Mouse (Mus musculus): ENCODE measurements around the gene Nt5c3b.
A peak's percentile ranks its signal among the peaks of the same experiment; 100 is the strongest.

The Nt5c3b gene

DNA sequence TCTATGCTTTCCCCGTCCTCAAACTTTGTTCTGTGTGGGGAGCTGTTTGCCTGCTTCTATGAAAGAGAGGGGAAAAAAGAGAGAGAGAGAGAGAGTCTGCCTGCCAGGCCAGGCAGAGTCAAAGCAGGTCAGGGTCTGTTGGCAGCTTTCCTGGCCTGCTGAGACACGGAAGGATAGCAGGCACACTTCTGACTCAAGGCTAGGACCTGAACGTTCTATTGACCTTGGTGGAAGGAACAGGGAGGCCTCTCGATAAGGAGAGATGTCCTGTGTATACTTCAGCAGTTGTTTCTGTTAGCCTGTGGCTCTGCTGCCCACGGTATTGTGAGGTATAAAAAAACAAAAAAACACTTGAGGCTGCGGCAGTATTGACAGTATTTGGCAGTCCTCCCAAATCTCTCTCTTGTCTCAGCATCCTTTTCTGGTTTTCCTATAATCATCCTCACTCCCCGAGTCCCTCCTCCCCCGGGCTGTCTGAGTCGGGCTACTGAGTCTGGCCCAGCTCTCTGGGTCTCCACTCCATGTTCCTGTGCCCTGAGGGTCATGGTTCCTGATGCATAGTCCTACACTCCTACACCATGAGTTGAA, 12.9 kb downstream of the Nt5c3b start:
- peak in 1 of 2 experiments; percentile 40 for DNase-seq (ENCODE audit: low spot score in 2 of 2)

GRCm38 (mm10) chr11:100426820-100427219, 14.8 kb downstream of the Nt5c3b start:
- DNase-seq (ENCODE audit: low spot score in 2 of 2) = no peak

- DNase-seq (ENCODE audit: low spot score in 2 of 2) = peak in 1 of 2 experiments; percentile 69
Observed at GRCm38 (mm10) chr11:100425851-100426250, 15.8 kb downstream of the Nt5c3b start.

DNA sequence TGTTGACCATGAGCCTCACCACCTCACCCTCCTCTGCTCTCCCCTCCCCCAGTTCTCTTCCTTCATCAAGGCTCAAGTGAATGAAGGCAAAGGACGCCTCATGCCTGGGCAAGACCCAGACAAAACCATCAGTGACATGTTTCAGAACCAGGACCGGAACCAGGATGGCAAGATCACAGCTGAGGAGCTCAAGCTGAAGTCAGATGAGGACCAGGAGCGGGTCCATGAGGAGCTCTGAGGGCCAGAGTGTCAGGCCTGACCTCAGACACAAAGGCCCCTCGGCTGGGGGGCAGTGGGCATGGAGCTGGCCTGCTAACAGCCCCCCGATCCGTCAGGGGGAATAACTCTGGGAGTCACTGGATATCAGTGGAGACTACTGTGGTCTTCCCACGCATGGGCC, 17.8 kb downstream of the Nt5c3b start:
- DNase-seq (ENCODE audit: low spot score in 2 of 2) = no peak

DNA sequence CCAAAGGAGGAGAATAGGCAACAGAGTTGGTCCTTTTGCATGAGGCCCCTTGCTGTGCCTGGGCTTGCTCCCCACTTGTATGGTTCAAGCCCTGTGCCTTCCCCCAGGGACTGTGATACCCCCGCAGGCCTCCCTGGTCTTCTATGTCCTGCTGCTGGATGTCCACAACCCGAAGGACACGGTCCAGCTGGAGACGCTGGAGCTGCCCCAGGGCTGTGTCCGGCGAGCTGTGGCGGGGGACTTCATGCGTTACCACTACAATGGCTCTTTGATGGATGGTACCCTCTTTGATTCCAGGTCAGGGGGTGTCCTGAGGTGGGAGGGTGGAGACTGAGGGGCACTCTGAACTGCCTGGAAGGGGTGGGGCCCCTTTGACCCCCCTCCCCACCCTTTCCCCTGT, 20.1 kb downstream of the Nt5c3b start:
- DNase-seq (ENCODE audit: low spot score in 2 of 2) = no peak

DNA sequence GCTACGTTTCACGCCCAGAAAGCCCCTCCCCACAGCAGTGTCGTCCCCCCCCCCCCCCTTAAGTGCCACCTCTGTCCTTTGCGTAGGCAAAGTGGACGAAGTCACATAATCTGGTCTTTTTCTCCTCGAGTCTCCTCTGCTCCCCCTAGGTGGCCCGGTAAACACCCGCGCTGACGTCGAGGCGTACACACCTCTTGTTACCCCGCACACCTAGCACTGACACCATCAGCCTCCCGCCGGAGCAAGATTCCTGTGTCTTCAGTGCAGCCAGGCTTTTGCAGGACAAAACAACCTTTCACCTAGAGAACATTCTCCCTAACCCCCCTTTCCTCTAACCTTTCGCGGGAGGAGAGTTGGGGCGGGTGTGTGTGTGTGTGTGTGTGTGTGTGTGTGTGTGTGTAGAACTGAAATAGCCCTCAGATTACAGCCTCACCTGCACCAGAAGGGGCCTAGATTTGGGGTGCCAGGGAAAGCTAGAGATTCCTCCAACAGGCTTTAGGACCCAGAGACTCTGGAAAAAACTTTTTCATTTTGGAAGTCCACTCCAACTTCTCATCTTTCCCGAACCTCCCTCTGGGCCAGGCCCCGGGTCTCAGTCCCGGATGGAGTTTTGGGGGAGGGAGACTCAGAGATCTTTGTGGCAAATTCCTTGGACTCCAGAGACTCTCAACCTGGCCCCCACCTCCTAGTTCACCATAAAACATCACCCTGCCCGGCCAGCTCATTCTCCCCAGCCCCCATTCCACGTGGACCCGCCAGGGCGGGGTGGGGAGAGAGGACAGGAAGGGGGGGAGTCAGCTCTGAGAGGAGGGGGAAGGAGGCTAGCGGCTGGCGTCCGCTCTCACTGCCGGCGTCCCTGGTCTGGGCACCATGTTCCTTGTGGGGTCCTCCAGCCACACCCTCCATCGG, 26.4 kb downstream of the Nt5c3b start, which contains the start of gene Fkbp10:
TSS of gene Fkbp10 (plus strand) at position 784 of the 909 bp plus-strand sequence.
- no peak for DNase-seq (ENCODE audit: low spot score in 2 of 2)

DNA sequence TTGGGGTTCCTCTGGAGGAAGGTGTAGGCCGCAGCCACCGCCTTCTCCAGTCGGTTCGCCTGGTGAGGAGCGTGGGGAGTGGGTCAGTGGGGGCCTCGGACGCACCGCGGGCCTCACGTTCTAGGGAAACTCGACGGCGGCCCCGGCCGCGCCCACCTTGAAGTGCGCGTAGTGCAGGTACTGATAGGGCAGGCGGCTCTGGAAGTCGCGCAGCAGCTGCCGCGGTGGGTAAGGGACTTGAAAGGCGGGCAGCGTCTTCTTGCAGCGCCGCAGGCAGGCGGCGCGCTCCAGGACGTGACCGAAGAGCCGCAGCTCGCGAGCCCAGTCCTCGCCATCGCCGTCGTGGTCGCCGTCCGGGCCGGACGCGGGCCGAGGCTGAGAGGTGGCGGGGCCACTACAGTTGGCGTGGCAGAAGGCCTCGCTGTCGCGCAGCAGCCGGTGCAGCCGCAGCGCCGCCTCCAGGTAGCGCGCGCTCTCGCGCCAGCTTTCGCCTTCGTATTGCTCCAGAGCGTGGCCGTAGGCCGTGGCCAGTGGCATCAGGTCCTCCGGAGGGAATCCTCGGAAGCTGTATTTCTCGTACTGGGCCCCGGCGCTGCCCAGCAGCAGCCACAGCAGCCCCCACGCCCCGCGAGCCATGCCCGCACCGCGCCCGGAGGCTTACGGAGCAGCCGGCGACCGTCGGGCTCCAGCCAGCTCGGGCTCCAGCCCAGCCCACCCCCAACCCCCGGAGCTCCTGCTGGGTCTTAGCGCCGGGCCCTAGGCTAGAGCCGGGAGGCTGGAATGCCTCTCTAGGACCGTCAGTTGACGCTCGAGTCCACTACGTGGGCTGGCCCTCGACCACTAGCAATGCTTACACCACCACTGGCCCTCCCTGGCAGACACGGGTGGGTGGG, 27.3 kb downstream of the Nt5c3b start, which contains the start of gene P3h4:
TSS of gene P3h4 (minus strand) at position 816 of the 893 bp plus-strand sequence.
- peak in 1 of 2 experiments; percentile 80 for DNase-seq (ENCODE audit: low spot score in 2 of 2)

DNA sequence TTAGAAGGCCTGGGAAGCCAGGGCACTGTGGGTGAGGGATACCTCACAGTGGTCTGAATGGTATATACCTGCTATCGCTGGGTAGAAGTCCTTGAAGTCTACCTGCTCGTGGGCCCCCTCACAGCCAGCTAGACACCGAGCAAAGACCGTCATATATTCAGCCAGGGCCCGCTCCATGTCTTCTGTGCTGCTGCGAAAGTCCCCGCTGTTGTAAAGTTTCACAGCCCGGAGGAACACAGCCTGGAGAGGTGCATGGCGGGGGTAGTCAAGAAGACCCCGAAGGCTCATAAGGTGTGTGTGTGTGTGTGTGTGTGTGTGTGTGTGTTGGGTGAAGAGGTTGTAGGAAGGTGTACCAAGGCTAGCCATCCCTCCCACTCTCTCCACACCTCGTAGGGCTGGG, 28.1 kb downstream of the Nt5c3b start:
- no peak for DNase-seq (ENCODE audit: low spot score in 2 of 2)

DNA sequence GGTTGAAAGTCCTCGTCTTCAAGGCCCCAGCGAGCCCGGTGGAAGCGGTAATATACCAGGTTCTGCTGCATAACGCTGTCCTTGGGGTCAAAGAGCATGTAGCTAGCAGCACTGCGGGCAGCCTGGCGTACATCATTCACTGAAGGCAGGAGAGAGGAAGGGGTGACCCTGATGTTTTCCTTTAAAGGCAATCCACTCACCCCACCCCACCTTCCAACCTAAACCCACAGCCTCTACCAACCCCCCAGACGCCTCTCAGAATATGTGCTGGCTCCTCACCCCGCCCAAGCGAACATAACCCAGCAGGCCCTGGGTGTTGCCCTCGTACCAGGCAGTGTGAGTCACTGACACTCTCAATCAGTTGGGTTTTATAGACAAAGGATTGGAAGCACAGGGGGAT, 29.9 kb downstream of the Nt5c3b start:
- no peak for DNase-seq (ENCODE audit: low spot score in 2 of 2)

GRCm38 (mm10) chr11:100409686-100410085, 31.9 kb downstream of the Nt5c3b start:
- DNase-seq (ENCODE audit: low spot score in 2 of 2) = no peak

- DNase-seq (ENCODE audit: low spot score in 2 of 2) = no peak
Observed at GRCm38 (mm10) chr11:100408835-100409462, 32.7 kb downstream of the Nt5c3b start.

- peak in 1 of 2 experiments; percentile 56 for DNase-seq (ENCODE audit: low spot score in 2 of 2)
Observed at GRCm38 (mm10) chr11:100408076-100408834, 33.4 kb downstream of the Nt5c3b start.

GRCm38 (mm10) chr11:100406995-100407705, 34.5 kb downstream of the Nt5c3b start:
- DNase-seq (ENCODE audit: low spot score in 2 of 2) = no peak

- no peak for DNase-seq (ENCODE audit: low spot score in 2 of 2)
Observed at GRCm38 (mm10) chr11:100406273-100406672, 35.3 kb downstream of the Nt5c3b start.

DNA sequence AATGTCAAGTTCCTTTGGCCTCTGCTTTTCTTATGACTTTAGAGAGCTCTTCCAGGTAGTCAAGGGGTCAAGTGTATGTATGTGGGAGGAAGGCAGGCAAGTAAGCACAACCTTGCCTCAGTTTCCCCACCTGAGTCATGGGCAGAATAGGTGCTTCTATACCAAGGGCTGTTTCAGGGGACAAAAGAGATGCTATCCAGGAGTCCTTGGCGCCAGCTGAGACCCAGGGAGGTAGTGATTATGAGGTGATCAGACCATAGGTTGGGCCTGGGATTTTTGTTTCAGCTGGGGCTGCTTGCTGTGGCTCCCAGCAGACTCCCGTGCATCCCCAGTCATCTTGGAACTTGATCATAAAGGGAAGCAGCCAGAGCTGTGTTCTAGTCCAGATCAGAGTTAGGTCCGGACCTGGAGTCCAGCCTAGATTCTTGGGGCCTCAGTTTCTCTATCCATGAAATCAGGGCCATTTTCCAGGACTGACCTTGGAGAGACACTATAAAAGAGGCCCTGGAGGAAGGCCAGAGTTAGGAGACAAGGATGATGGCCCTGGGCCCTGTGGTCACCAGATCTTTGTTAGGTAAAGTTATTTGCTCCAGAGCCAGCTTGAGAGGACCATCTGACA, 37.0 kb downstream of the Nt5c3b start:
- DNase-seq (ENCODE audit: low spot score in 2 of 2) = no peak

- no peak for DNase-seq (ENCODE audit: low spot score in 2 of 2)
Observed at GRCm38 (mm10) chr11:100403445-100404134, 38.0 kb downstream of the Nt5c3b start.

DNA sequence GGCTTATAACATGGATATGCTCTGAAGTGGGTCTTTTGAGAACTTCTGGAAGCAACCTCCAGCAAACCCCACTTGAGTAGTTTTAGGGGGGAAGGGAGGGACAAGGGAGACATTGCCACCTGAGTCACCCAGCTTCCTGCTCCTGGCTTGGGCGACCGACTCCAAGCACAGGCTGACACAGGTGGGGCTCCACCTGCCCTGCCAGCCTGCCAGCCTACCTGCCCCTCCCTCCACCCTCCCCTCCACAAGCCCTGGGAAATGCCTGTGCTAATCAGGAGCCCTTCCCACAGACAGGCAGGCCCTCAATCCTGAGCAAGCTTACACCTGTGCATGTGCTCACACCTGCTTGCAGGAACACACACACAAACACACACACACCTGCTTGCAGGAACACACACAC, 38.9 kb downstream of the Nt5c3b start:
- no peak for DNase-seq (ENCODE audit: low spot score in 2 of 2)

DNA sequence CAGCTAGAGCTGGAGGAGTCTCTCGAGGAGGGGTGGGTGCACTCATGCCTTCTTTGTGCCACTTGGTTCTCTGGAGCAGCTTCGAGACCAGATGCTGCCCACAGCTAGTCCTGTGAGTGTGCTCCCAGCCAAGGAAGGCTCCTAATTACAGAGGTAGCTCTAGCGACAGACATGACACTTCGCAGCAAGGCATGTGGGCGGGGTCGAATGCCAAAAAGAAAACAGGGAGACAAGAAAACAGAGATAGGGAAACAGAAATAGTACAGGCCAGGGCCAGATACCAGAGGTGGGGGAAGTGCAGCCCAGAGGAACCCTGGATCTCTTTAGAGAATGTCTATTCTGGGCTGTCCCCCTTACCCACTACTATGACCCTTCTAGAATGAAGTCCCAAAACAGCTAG, 39.4 kb downstream of the Nt5c3b start:
- DNase-seq (ENCODE audit: low spot score in 2 of 2) = no peak

GRCm38 (mm10) chr11:100400842-100401241, 40.8 kb downstream of the Nt5c3b start:
- DNase-seq (ENCODE audit: low spot score in 2 of 2) = no peak
